Mouse (Mus musculus) gastrocnemius, adult 2 months (tissue): ENCODE data around the gene Gm17428. TPM values are rescaled to one million over a fixed set of nuclear protein-coding genes. Genes with fewer than 3 reads are reported as not detected.

Experiments
- DNase-seq: peaks from one replicate; pipeline ENCODE4 v3.0.0; 2022
- H3K27ac ChIP-seq: fragments of 200-600 bp; 2 replicates; pipeline ENCODE4 v1.8.1; 2022; ENCODE audit warnings: mild to moderate bottlenecking
- H3K4me3 ChIP-seq: fragments of 200-600 bp; 2 replicates; pipeline ENCODE4 v1.8.1; 2022; ENCODE audit warnings: mild to moderate bottlenecking, moderate library complexity
- CTCF ChIP-seq: fragments of 200-600 bp; IDR thresholded peaks from 2 replicates; pipeline ENCODE4 v1.8.1; 2022; ENCODE audit warnings: antibody characterized with exemption, mild to moderate bottlenecking, moderate library complexity
- intact Hi-C: fragments of 180-260 bp; cut with DNase I; formaldehyde crosslinking; loops from one replicate; pipeline ENCODE4 v1.15.1; 2025
- long read RNA-seq, 2 experiments: library from polyadenylated mRNA; stranded (forward); transcript quantifications; one replicate each; pipeline ENCODE4 v2.0.0; 2021
- total RNA-seq, 2 experiments: library from RNA; stranded (reverse); gene quantifications; 2 replicates each; pipeline ENCODE4 v1.2.3; 2021

Gene Gm17428
- total RNA-seq, result not detected
- long read RNA-seq, experiment 1, partial matches to known transcripts, result 0 of 1 reads
- long read RNA-seq, experiment 1, other reads (novel, unspliced or antisense), result 0 of 1 reads
- long read RNA-seq, experiment 2, partial matches to known transcripts, result 0 of 4 reads
- long read RNA-seq, experiment 2, other reads (novel, unspliced or antisense), result 0 of 4 reads

- no peak for TF ChIP-seq CTCF
- intact Hi-C loops, result loop anchor here (2.0 kb wide), 1 partner anchor 54 kb away; no protein-coding TSS in a partner anchor
- Histone ChIP-seq H3K27ac (no peak within 1 kb of the TSS), H3K4me3 (no peak within 1 kb of the TSS)
- DNase-seq, result no peak
These were observed at the start of gene Gm17428 for GRCm38 (mm10) chr14:54976633-54977032. Gene Gm17428, plus strand, starts transcription at chr14:54976933.

- peak overlapping the region; percentile 77 for H3K4me3 ChIP-seq
- no peak for DNase-seq
- H3K27ac ChIP-seq, result peak overlapping the region; percentile 89
- intact Hi-C loops, result no loop called here
- no peak for TF ChIP-seq CTCF
These were observed 49.4 kb upstream of the Gm17428 start for GRCm38 (mm10) chr14:54927296-54927695.

GRCm38 (mm10) chr14:54929801-54930200 is 46.9 kb upstream of the Gm17428 start:
- intact Hi-C loops, result no loop called here
- no peak for DNase-seq
- Histone ChIP-seq H3K4me3 (no peak overlapping the region), H3K27ac (no peak overlapping the region)
- TF ChIP-seq CTCF, result no peak

GRCm38 (mm10) chr14:54930431-54930830 is 46.3 kb upstream of the Gm17428 start:
- DNase-seq, result no peak
- Histone ChIP-seq H3K27ac (no peak overlapping the region), H3K4me3 (no peak overlapping the region)
- TF ChIP-seq CTCF, result no peak
- intact Hi-C loops, result no loop called here

DNA sequence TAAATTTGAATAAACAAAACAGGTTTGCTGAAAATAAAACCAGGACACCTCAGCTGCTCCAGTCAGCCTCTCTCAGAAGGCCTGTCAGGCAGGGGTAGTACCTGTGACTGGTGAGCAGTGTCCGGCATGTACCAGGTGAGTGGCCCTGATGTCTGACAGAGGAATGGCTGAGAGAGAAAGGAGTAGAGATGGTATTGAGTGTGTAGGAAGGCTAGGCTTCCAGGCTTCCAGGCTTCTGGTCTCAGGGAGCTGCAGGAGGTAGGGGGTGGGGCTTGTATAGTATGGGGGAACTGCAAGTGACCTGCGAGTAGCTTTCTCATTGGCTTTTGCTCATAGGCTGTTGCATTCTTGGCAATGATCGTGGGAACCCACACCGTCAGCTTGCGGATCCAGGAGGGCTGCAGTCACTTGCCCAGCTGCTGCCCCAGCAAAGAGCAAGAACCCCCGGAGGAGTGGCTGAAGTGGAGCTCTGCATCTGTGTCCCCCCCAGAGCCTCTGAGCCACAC is 44.0 kb upstream of the Gm17428 start, which contains the start of gene Il25:
Gene Il25 (plus strand): TSS at position 51 of the 506 bp plus-strand sequence.
- no peak for DNase-seq
- H3K4me3 ChIP-seq, result no peak within 1 kb of the TSS
- H3K27ac ChIP-seq, result no peak within 1 kb of the TSS
- TF ChIP-seq CTCF, result no peak
- intact Hi-C loops, result no loop called here

- intact Hi-C loops, result no loop called here
- H3K27ac ChIP-seq, result peak within 1 kb of the TSS; percentile 35; the same call in 1 of the 2 replicates
- TF ChIP-seq CTCF, result no peak
- H3K4me3 ChIP-seq, result peak within 1 kb of the TSS; percentile 26
- DNase-seq, result no peak
These were observed 40.6 kb upstream of the Gm17428 start, which contains the start of gene Cmtm5 for GRCm38 (mm10) chr14:54935904-54936830. Gene Cmtm5, plus strand, starts transcription at chr14:54936261.

- TF ChIP-seq CTCF, result no peak
- H3K27ac ChIP-seq, result peak overlapping the region; percentile 35; the same call in 1 of the 2 replicates
These were observed 39.9 kb upstream of the Gm17428 start for GRCm38 (mm10) chr14:54936831-54937160.

DNA sequence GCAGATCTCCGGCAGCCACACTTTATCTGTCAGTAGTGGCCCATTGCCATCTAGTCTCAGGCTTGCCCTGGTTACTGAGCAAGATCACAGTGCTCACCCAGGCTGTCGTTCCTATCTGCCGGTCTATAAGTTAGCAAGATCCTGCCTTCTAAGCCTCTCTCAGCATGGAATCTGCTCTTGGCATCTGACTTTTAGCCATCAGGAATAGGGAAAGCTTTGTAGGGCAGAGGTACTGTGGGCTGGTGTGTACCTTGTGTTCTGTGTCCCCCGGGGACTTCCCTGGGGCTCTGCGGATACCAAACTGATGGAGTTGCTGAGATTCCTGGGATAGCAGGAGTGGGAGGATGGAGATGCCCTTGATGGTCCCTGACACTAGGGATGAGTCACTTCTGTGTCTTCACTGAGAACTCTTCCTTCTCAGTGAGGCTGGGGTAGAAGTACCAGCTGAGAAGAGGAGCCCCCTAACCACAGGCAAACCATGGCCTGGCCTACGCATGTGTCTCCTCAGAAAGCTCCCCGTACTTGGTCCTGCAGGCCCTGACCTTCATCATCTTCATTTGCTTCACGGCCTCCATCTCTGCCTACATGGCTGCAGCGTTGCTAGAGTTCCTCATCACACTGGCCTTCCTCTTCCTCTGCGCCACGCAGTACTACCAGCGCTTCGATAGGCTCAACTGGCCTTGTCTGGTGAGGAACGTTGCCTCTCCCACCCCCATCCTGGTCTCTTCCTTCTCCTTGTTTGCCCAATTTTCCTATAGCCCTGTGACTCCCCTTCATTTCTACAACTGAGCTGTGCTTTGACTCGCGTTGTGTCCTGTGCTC is 39.2 kb upstream of the Gm17428 start:
- no peak overlapping the region for H3K27ac ChIP-seq

More at GRCm38 (mm10) chr14:54936831-54937160, 39.9 kb upstream of the Gm17428 start:
- no peak for DNase-seq
- peak overlapping the region; percentile 26 for H3K4me3 ChIP-seq
- intact Hi-C loops, result no loop called here

GRCm38 (mm10) chr14:54938431-54939219 is 38.1 kb upstream of the Gm17428 start:
- no peak overlapping the region for H3K27ac ChIP-seq
- no peak for TF ChIP-seq CTCF
- no peak for DNase-seq

More for the DNA sequence above, 39.2 kb upstream of the Gm17428 start:
- no peak for DNase-seq
- intact Hi-C loops, result loop anchor here (2.0 kb wide), 1 partner anchor 93 kb away; no protein-coding TSS in a partner anchor
- H3K4me3 ChIP-seq, result no peak overlapping the region
- TF ChIP-seq CTCF, result no peak

GRCm38 (mm10) chr14:54939434-54940175 is 37.1 kb upstream of the Gm17428 start:
- peak; percentile 95 for TF ChIP-seq CTCF
- intact Hi-C loops, result loop anchor here (1.0 to 2.0 kb wide), 2 partner anchors 39 to 95 kb away; no protein-coding TSS in a partner anchor
- Histone ChIP-seq H3K27ac (no peak overlapping the region), H3K4me3 (no peak overlapping the region)
- DNase-seq, result peak; percentile 67

More at GRCm38 (mm10) chr14:54938431-54939219, 38.1 kb upstream of the Gm17428 start:
- H3K4me3 ChIP-seq, result no peak overlapping the region
- intact Hi-C loops, result loop anchor here (1.0 to 2.0 kb wide), 2 partner anchors 38 to 94 kb away; no protein-coding TSS in a partner anchor

- Histone ChIP-seq H3K27ac (no peak overlapping the region), H3K4me3 (no peak overlapping the region)
- intact Hi-C loops, result no loop called here
- no peak for DNase-seq
- TF ChIP-seq CTCF, result no peak
These were observed 36.6 kb upstream of the Gm17428 start for GRCm38 (mm10) chr14:54940176-54940530.
